Mouse (Mus musculus) granulocyte monocyte progenitor cell, adult 5-6 weeks (primary cell): ENCODE measurements around the gene Zfp442. TPM values are rescaled to one million over a fixed set of nuclear protein-coding genes. Genes with fewer than 3 reads are reported as not detected.
"Not testable (repeated sequence)": the region's sequence is repeated elsewhere in the genome, so short reads cannot be mapped to it uniquely, and the experiment has no call there.

Source experiments
- ATAC-seq: replicated peaks from 2 replicates; pipeline ENCODE4 v1.8.0; 2016; ENCODE audit warnings: mild to moderate bottlenecking, moderate TSS enrichment, inconsistent platforms; ENCODE audit not compliant: poor library complexity, severe bottlenecking
- total RNA-seq, 2 experiments: library from RNA; stranded (forward) in 1 of 2; stranded (reverse) in 1 of 2; fragments of 200-712, 200-1000 nt in 1 of 2; fragments of >200 nt in 1 of 2; fragmentation: Nextera tagmentation in 1 of 2; gene quantifications; 2 replicates each; pipeline ENCODE4 v1.2.3; 2014 to 2017

Gene Zfp442
- total RNA-seq (2014; fragmentation: Nextera tagmentation) (2.8 and 6.0 TPM in 2 replicates), total RNA-seq (2017) (4.2 and 8.7 TPM in 2 replicates)

DNA sequence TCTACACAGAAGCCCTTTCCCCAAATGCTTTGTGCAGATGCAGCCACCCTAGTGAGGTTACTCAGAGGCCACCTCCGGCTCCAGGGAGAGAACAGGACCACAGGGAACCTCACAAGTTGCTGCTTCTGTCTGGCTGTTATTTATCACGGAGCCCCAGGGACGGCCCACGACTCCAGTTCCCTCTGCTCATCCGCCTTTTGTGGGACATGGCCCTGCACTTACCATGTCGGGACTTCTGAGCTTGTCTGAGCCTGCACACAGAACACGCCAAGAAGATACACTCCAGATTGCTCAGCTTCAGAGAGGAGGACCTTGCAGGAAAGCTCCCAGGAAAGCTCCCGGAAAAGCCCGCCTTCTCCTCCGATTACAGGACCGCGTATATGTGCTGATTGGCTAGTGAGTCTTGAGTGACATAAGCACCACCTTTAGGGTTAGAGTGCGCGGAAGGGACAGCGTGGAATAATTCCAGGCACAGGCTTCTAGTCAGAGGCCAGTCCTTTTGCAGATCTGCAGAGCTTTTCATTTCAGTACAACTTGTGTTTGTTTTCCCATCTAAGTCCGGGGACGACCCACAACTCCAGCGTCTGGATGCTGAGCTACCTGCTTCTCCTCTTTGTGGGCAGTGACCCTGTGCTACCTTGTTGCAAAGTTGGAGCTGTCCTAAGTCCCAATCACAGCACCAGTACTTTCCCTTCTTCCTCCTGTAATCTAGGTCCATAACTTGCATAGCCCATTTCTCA, at the start of gene Zfp442:
Zfp442 (minus strand) TSS at position 307 of the 740 bp plus-strand sequence.
- ATAC-seq = peak; percentile 97

- peak; percentile 53 for ATAC-seq
These were observed 49.1 kb upstream of the Zfp442 start for GRCm38 (mm10) chr2:150500124-150500973.

DNA sequence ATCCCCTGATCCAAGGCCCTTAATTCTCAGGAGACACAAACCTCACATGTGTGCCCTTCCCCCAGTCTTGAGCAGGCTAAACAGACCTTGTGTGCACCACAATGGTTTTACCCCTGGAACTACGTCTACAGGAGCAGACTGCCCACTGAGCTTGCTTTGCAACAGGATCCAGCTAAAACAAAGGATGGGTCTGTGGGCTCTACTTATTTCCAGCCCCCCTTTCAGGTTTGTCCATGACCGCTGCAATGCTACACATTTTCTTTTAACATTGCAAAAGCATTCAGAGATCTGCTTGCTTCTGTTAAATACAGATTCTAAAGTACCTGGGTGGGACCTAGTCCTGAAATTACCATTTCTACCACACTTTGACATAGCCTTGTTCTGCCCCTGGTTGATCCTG, 41.7 kb upstream of the Zfp442 start:
- ATAC-seq = no peak

- peak; percentile 53 for ATAC-seq
These were observed 33.9 kb upstream of the Zfp442 start, which contains the start of gene Zfp345 for GRCm38 (mm10) chr2:150484939-150485778. TSS of gene Zfp345 (minus strand) at chr2:150485091.

GRCm38 (mm10) chr2:150439084-150439483, 12.2 kb downstream of the Zfp442 start:
- peak; percentile 66 for ATAC-seq

DNA sequence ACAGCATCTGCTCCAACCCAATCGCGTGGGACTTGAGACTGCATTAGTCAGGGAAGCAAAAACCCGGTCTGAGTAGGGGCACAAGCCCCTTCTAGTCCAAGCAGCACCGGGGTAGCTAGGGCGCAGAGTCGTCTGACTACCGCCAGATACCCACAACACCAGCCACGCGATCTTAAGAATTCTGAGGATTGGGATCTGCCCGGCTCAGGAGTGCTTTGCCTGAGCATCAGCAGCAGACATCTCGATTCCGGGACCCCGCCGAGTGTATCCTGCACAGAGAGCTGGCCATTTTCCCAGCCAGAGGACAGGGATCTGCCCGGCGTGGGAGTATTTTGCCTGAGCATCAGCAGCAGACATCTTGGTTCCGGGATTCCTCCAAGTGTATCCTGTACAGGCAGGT, 39.1 kb downstream of the Zfp442 start:
- ATAC-seq = not testable (repeated sequence)

- no peak for ATAC-seq
These were observed 61.1 kb downstream of the Zfp442 start for GRCm38 (mm10) chr2:150390198-150390597.

- peak; percentile 46 for ATAC-seq
These were observed 65.7 kb downstream of the Zfp442 start for GRCm38 (mm10) chr2:150385553-150386106.

GRCm38 (mm10) chr2:150362878-150363229, 88.4 kb downstream of the Zfp442 start:
- peak; percentile 78 for ATAC-seq

GRCm38 (mm10) chr2:150362113-150362877, 89.0 kb downstream of the Zfp442 start, which contains the start of gene 3300002I08Rik:
TSS of gene 3300002I08Rik (minus strand) at chr2:150362765.
- peak; percentile 98 for ATAC-seq

Other genes with a start within 250 kb of the Zfp442 start
- gene Zfp937, start 233.4 kb downstream of the Zfp442 start, total RNA-seq (2014; fragmentation: Nextera tagmentation) = 1.5 and 6.1 TPM in 2 replicates
- 2.1 and 3.4 TPM in 2 replicates for gene Zfp937, start 233.4 kb downstream of the Zfp442 start, total RNA-seq (2017)
- gene Gm21994, start 195.9 kb downstream of the Zfp442 start, total RNA-seq (2014; fragmentation: Nextera tagmentation) = 1.4 and 9.9 TPM in 2 replicates
- gene Gm21994, start 195.9 kb downstream of the Zfp442 start, total RNA-seq (2017) = 8.2 and 9.5 TPM in 2 replicates
- gene Gm14124, start 194.0 kb downstream of the Zfp442 start, total RNA-seq (2014; fragmentation: Nextera tagmentation) = not detected in 2 replicates
- gene Gm14124, start 194.0 kb downstream of the Zfp442 start, total RNA-seq (2017) = not detected in 2 replicates
- gene Gm10130, start 127.8 kb downstream of the Zfp442 start, total RNA-seq (2014; fragmentation: Nextera tagmentation) = 7.3 TPM in 1 of 2 replicates, not detected in the other
- 5.5 and 6.3 TPM in 2 replicates for gene Gm10130, start 127.8 kb downstream of the Zfp442 start, total RNA-seq (2017)
- 4.0 TPM in 1 of 2 replicates, not detected in the other for gene 3300002I08Rik, start 88.7 kb downstream of the Zfp442 start, total RNA-seq (2014; fragmentation: Nextera tagmentation)
- 3.3 and 10.4 TPM in 2 replicates for gene 3300002I08Rik, start 88.7 kb downstream of the Zfp442 start, total RNA-seq (2017)
- gene Zfp345, start 33.6 kb upstream of the Zfp442 start, total RNA-seq (2014; fragmentation: Nextera tagmentation) = 0.41 TPM in 1 of 2 replicates, not detected in the other
- not detected in 2 replicates for gene Zfp345, start 33.6 kb upstream of the Zfp442 start, total RNA-seq (2017)
- 336 and 375 TPM in 2 replicates for gene Cst7, start 118.9 kb upstream of the Zfp442 start, total RNA-seq (2014; fragmentation: Nextera tagmentation)
- gene Cst7, start 118.9 kb upstream of the Zfp442 start, total RNA-seq (2017) = 403 and 441 TPM in 2 replicates
- 27.2 and 31.8 TPM in 2 replicates for gene Apmap, start 157.1 kb upstream of the Zfp442 start, total RNA-seq (2014; fragmentation: Nextera tagmentation)
- gene Apmap, start 157.1 kb upstream of the Zfp442 start, total RNA-seq (2017) = 79.5 and 89.3 TPM in 2 replicates
- gene Acss1, start 217.0 kb upstream of the Zfp442 start, total RNA-seq (2014; fragmentation: Nextera tagmentation) = 13.1 and 14.5 TPM in 2 replicates
- gene Acss1, start 217.0 kb upstream of the Zfp442 start, total RNA-seq (2017) = 8.1 and 12.2 TPM in 2 replicates
- not detected in 2 replicates for gene Vsx1, start 237.9 kb upstream of the Zfp442 start, total RNA-seq (2014; fragmentation: Nextera tagmentation)
- gene Vsx1, start 237.9 kb upstream of the Zfp442 start, total RNA-seq (2017) = not detected in 2 replicates